Mouse (Mus musculus) B cell, adult 2 months (primary cell): ENCODE measurements around the gene Trpc4.

ENCODE experiments used
- DNase-seq, 2 experiments: peaks; one replicate each; pipeline ENCODE4 v3.0.0; 2022

Gene Trpc4

DNA sequence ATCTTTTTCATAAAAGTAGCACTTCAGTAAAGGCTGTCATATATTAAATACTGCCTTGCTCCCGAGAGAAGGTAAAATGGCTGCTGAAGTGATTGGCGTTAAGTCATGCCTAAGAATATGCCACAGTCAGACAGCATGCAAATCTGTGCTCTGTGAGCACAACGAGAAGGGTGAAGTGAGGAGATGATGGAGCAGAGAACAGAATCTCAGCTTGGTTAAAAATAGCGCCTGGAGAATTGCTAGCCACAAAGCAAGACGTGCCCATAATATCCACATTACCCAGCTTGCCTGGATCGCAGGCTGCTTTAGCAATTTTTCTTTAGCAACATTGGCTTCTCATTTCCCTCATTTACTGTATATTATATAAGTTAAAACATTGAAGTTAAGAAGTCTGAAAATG, 113.3 kb downstream of the Trpc4 start:
- no peak for DNase-seq

DNA sequence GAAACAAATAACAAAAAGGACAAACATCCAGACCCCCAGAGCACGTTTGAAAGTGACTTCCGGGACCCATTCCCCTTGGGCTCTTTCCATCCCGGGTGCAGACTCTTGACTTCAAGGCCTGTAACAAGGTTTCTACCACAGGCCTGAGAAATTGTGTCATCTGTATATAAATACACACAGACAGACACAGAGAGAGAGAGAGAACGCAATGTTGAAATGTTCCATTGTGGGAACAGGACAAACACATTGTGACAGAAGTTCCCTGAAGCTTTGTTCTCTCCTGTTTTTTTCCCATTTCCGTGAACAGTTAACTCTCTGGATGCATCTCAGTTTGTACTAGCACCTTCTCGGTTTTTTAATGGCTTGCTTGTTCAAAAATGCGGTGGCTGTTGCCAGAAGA, 118.8 kb downstream of the Trpc4 start:
- no peak for DNase-seq

DNA sequence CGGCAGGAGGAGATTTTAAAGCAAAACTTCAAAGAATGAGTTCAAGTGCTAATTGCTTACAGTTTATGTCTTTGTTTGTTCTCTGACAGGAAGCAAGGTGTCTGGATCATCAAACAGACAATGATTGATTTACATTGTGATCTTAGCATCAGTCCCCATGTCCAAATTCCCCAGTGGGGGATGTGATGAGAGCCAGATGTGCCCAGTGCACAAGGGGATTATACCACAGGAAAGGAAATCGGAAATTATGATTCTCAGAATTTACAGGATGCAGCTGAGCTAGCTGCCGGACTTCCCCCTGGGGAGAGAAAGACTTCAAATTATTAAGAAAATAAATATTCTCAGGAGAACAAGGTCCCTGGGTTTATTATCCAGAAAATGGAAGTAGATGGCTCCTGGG, 133.9 kb downstream of the Trpc4 start:
- DNase-seq: no peak

GRCm38 (mm10) chr3:54310604-54311003, 154.8 kb downstream of the Trpc4 start:
- DNase-seq: no peak

DNA sequence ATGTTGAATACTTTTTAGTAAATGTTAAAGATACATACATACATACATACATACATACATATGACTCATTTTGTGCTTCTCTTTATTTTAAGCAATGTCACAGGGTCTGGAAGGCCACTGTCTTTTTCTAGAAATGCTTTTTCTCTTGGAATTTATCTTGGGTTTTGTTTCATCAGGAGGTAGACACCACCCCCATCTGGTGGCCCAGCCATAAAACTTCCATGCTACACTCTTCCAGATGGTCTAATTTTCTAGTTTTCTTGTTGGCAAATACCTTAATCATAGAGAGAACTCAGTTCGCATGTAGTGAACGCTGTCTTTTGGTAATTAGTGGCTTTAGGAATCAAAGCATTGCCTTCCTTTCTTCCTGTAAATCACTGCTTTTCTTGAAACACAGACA, 158.2 kb downstream of the Trpc4 start:
- no peak for DNase-seq

DNA sequence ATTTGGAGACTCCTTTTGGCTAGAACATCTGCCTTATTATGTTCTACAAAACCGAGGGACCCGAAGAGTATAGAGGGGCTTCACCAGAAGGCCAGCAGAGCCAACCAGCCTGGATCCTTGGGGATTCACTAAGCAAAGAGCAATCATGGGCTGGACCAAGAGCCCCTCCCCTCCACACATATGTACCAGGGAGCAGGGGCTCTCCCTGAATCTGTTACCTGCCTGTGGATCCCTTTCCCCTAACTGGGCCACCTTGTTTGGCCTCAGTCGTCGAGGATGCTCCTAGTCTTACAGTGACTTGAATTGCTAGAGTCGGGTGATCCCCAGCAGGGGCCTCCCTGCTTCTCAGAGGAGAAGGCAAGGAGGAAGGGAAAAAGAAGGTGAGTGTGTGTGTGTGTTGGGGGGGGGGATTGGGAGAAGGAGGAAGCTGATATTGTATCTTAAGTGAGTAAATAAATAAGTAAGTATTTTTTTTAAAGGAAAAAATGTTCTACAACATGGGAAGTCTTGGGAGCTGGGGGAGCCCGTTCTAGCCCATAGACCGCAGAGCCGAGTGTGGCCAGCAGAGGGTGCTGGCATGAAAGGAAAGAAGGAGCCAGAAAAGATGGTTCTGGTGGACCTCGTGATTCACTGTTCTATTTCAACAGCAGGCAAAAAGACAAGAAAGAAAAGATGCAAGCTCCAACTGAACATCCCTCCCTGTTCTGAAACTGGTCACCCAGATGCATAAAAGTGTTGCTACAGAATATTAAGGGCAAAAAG, 197.2 kb downstream of the Trpc4 start:
- peak; percentile 66 to 67 for DNase-seq

GRCm38 (mm10) chr3:54357561-54357960, 201.7 kb downstream of the Trpc4 start:
- no peak for DNase-seq

GRCm38 (mm10) chr3:54358463-54359189, 202.8 kb downstream of the Trpc4 start:
- DNase-seq: no peak

DNA sequence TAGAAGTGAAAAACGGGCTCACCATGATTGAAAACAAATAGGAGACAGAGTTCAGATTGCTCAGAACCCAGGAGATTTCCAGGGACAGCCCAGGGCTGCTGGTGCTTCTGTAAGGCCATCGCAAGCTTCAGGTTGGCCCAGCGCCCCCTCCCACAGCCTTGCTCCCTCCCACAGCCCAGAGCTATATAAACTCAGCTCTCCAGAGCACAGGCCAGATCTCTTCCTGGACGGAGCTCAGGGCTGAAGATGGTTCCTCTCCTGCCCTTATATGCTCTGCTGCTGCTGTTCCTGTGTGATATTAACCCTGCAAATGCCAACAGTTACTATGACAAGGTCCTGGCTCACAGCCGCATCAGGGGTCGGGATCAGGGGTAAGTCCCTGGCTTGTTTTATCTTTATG, 205.1 kb downstream of the Trpc4 start, which contains the start of gene Postn:
TSS of gene Postn (plus strand) at position 213 of the 400 bp plus-strand sequence.
- DNase-seq: no peak

DNA sequence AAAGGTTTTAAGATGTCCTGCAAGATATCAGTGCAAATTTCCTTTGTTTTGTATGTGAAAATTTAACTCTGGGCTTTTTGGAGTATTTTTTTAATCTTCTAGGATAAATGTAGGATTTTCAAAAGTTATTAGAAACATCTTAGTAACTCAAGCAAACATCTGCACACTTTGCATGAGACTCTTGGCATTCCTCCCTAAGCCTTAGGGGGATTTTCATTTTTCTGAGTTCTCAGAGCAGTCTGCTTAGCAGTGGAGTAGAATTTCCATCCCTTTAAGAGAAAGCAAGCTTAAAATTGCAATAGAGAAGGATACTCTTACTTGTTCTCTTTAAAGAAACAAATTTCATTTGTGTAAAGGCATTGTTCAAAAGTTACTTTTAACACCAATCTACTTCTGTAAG, 205.8 kb downstream of the Trpc4 start:
- DNase-seq: no peak
